Mouse (Mus musculus): ENCODE measurements around the gene Myo18a. TPM values are rescaled to one million over a fixed set of nuclear protein-coding genes. Genes with fewer than 3 reads are reported as not detected.

The Myo18a gene
- polyA plus RNA-seq, 1 experiment from 2014 or later = 35.1 TPM

DNA sequence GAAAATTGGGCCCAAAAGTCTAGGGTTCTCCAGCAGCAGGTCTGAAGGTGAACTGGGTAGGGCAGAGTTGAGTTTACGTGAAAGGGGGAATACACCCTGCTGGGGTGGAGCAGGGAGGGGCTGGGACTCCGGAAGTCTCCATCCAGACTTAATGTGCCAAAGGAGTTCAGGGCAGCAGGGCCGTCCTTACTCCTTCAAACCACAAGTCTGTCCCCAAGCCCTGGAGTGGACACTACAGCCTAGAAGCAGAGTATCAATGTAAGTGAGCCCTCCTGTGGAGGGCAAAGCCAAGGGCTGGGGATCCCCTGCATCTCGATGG lies 2.4 kb downstream of the Myo18a start:
- Histone ChIP-seq H3K4me2 (ENCODE audit: low read length) (peak overlapping the region; percentile 73), H3K27me3 (replicated peaks; ENCODE audit: control insufficient read depth, insufficient read depth, low read length) (no peaks in the 10 kb centered on the region), H3K27ac (ENCODE audit: low read depth, low read length) (peak overlapping the region; percentile 41; the same call in 1 of the 2 replicates), H3K4me1 (ENCODE audit: control insufficient read depth, insufficient read depth, low read depth, low read length) (peaks cover 32% of the 10 kb centered on the region), H3K36me3 (ENCODE audit: control insufficient read depth, insufficient read depth, low read length) (no peaks in the 10 kb centered on the region), H3K9ac (ENCODE audit: low read depth, low read length) (peak overlapping the region; percentile 30; the same call in 1 of the 2 replicates), H3K4me3 (ENCODE audit: low read length) (no peak overlapping the region), H3K9me3 (ENCODE audit: control insufficient read depth, low read length) (no peaks in the 10 kb centered on the region)
- no peak for ATAC-seq
- 46% methylated on average over 4 of the region's 4 CpGs for WGBS

DNA sequence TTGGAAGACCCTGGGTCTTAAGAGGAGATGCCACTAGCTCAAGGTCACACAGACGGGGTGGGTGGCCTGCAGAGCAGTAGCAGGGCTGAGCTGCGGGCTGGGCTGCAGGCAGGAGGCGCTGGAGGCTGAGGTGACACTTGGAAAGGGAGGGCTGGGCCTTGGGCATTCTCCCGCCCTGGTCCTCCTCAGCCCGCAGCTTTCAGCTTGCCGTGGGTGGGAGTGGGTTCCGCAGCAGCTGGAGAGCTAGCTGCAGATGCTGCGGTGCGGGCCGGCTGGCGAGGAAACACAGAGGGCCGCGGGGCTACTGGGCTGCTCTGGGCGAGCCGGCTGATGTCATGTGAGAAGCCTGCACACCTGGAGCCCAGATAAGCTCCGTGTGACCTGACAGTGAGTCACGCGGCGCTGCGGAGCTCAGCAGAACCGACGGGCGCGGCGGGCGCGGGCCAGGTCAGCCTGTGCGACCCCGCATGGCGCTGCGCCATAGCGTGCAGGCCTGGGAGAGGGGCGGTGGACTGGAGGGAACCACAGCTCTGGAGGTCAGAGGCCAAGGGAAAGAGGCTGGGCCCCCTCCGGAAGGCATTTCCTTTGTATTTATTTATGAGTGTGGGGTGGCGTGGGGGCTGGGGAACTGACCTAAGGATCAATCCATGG lies 3.4 kb downstream of the Myo18a start:
- 4% methylated on average over 35 of the region's 35 CpGs for WGBS
- Histone ChIP-seq H3K27me3 (replicated peaks; ENCODE audit: control insufficient read depth, insufficient read depth, low read length) (no peaks in the 10 kb centered on the region), H3K27ac (ENCODE audit: low read depth, low read length) (peak overlapping the region; percentile 68; the same call in 1 of the 2 replicates), H3K4me2 (ENCODE audit: low read length) (peak overlapping the region; percentile 79), H3K9ac (ENCODE audit: low read depth, low read length) (peak overlapping the region; percentile 67), H3K4me3 (ENCODE audit: low read length) (peak overlapping the region; percentile 40), H3K9me3 (ENCODE audit: control insufficient read depth, low read length) (no peaks in the 10 kb centered on the region), H3K4me1 (ENCODE audit: control insufficient read depth, insufficient read depth, low read depth, low read length) (peaks cover 32% of the 10 kb centered on the region), H3K36me3 (ENCODE audit: control insufficient read depth, insufficient read depth, low read length) (no peaks in the 10 kb centered on the region)
- 0 out of 2 replicates have a peak, but pooled peaks have one; percentile 17 for ATAC-seq

DNA sequence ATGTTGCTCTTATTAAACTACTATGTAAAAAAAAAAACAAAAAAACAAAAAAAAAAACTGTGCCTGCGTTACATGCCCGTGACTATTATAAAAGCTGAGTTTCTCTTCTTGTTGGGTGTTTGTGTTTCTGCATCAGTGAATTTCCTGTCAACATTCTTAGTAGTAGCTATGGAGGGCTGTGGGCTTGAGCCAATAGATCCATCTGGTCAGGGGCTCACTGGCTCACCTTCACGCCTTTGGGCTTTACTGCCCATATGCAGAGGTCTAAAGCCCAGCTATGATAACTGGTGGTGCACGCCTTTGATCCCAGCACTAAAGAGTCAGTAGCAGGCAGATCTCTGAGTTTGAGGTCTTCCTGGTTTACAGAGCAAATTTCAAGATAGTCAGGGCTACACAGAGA lies 6.5 kb downstream of the Myo18a start:
- Histone ChIP-seq H3K4me2 (ENCODE audit: low read length) (no peak overlapping the region), H3K4me3 (ENCODE audit: low read length) (no peak overlapping the region), H3K4me1 (ENCODE audit: control insufficient read depth, insufficient read depth, low read depth, low read length) (peaks cover 22% of the 10 kb centered on the region), H3K36me3 (ENCODE audit: control insufficient read depth, insufficient read depth, low read length) (no peaks in the 10 kb centered on the region), H3K27ac (ENCODE audit: low read depth, low read length) (no peak overlapping the region), H3K9ac (ENCODE audit: low read depth, low read length) (no peak overlapping the region), H3K27me3 (replicated peaks; ENCODE audit: control insufficient read depth, insufficient read depth, low read length) (no peaks in the 10 kb centered on the region), H3K9me3 (ENCODE audit: control insufficient read depth, low read length) (no peaks in the 10 kb centered on the region)
- no peak for ATAC-seq
- 68% methylated on average over 4 of the region's 4 CpGs for WGBS

DNA sequence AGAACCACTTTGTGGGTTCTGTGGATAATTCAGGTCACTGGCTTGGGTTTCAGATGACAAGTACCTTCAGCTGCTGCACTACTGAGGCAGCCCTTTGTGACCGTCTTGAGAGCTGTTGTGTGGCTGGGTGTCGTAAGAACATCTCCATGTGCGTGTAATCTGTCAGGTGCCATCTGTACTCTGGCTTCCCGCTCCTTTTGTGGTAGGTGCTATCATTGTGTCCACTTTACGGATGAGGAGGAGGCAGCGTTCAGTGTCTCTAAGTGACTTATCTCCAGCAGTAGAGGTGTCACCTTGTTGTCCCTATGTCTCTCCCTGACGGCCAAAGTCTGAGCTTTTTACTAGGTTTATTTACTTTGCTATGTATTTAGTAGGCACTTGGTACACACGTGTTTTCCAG lies 7.3 kb downstream of the Myo18a start:
- no peak overlapping the region for H3K27ac ChIP-seq (ENCODE audit: low read depth, low read length)
- H3K4me2 ChIP-seq (ENCODE audit: low read length) = no peak overlapping the region
- peaks cover 14% of the 10 kb centered on the region for H3K4me1 ChIP-seq (ENCODE audit: control insufficient read depth, insufficient read depth, low read depth, low read length)
- no peaks in the 10 kb centered on the region for H3K27me3 ChIP-seq (replicated peaks; ENCODE audit: control insufficient read depth, insufficient read depth, low read length)
- 86% methylated on average over 8 of the region's 8 CpGs for WGBS
- H3K36me3 ChIP-seq (ENCODE audit: control insufficient read depth, insufficient read depth, low read length) = no peaks in the 10 kb centered on the region
- no peaks in the 10 kb centered on the region for H3K9me3 ChIP-seq (ENCODE audit: control insufficient read depth, low read length)
- no peak overlapping the region for H3K4me3 ChIP-seq (ENCODE audit: low read length)
- no peak overlapping the region for H3K9ac ChIP-seq (ENCODE audit: low read depth, low read length)
- ATAC-seq = no peak

DNA sequence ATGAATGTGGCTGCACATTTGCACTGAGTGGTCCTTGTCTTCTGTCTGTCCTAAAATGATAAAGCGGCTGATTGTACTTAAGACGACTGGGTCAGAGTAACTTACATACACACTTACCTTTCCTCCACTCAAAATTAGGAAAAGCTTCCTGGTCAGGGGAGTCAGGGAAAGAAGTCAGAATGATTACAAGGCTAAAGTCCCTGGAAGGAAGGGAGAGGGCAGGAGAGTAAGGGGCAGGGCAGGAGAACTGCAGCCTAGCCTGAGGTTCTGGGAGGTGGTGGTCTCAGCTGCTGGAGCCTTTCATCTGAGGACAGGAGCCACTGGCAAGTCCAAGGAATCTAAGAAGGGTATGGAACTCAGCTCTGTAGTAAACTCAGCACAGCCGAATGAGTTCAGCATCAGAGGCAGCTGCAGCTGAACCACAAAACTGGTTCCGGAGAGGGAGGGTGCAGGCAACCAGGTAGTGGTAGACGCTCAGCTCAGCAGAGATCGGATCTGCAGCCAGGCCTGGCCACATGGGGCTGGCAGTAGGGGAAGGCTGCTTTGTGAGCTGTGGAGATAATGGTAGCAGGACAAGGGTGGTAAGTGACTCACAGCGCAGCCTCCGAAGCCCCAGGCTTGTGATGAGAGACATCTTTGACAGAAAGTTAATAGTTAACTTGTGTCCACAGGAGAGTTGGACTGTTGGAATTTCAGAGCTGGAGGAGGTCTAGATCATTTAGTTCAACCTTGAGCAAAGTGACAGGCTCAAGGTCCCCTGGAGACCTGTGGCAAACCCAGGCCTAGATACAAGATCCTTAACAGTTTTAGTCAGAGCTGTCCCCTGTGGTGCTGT lies 9.1 kb downstream of the Myo18a start:
- H3K9me3 ChIP-seq (ENCODE audit: control insufficient read depth, low read length) = no peaks in the 10 kb centered on the region
- no peak overlapping the region for H3K9ac ChIP-seq (ENCODE audit: low read depth, low read length)
- H3K27me3 ChIP-seq (replicated peaks; ENCODE audit: control insufficient read depth, insufficient read depth, low read length) = no peaks in the 10 kb centered on the region
- no peaks in the 10 kb centered on the region for H3K36me3 ChIP-seq (ENCODE audit: control insufficient read depth, insufficient read depth, low read length)
- no peak overlapping the region for H3K4me2 ChIP-seq (ENCODE audit: low read length)
- ATAC-seq = no peak
- H3K4me3 ChIP-seq (ENCODE audit: low read length) = no peak overlapping the region
- H3K4me1 ChIP-seq (ENCODE audit: control insufficient read depth, insufficient read depth, low read depth, low read length) = peaks cover 4% of the 10 kb centered on the region
- 58% methylated on average over 8 of the region's 8 CpGs for WGBS
- H3K27ac ChIP-seq (ENCODE audit: low read depth, low read length) = no peak overlapping the region

DNA sequence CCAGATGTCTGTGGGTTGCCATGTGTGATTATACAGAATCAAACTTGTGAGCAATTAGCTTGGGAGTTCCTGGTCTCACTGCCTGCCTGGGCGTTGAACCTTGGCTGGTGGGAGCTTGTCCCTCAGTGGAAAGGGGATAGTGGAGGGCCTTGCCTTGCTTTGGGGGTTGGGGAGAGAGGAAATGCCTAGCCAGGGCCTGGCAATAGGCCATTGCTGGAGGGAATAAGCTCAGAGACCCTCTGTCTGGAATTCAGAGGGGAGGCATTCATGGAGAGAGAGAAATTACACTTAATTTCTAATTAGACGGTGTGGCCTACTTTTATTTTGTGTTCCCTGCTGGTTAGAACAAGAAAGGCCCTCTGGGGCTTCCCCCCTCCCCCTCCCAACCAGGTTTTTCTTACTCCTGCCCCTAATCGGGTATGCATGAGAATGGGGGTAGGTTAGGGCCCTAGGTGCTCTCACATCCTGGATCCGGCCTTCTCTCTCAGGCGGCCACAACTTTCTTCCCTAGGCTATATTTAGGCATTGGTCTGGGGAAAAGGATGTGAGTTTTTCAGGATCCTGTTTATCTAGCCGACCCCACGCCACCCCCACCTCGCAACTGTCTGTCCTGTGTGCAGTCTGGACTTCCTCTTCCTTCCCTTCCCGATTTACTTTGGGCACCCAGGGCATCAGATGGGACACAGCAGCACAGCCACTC lies 12.8 kb downstream of the Myo18a start:
- H3K4me3 ChIP-seq (ENCODE audit: low read length) = no peak overlapping the region
- ATAC-seq = no peak
- H3K4me1 ChIP-seq (ENCODE audit: control insufficient read depth, insufficient read depth, low read depth, low read length) = peaks cover 4% of the 10 kb centered on the region
- no peaks in the 10 kb centered on the region for H3K9me3 ChIP-seq (ENCODE audit: control insufficient read depth, low read length)
- 46% methylated on average over 9 of the region's 9 CpGs for WGBS
- H3K9ac ChIP-seq (ENCODE audit: low read depth, low read length) = no peak overlapping the region
- no peaks in the 10 kb centered on the region for H3K27me3 ChIP-seq (replicated peaks; ENCODE audit: control insufficient read depth, insufficient read depth, low read length)
- H3K27ac ChIP-seq (ENCODE audit: low read depth, low read length) = peak overlapping the region; percentile 37; the same call in 1 of the 2 replicates
- no peak overlapping the region for H3K4me2 ChIP-seq (ENCODE audit: low read length)
- H3K36me3 ChIP-seq (ENCODE audit: control insufficient read depth, insufficient read depth, low read length) = peaks cover 7% of the 10 kb centered on the region; the same call in 1 of the 2 replicates

DNA sequence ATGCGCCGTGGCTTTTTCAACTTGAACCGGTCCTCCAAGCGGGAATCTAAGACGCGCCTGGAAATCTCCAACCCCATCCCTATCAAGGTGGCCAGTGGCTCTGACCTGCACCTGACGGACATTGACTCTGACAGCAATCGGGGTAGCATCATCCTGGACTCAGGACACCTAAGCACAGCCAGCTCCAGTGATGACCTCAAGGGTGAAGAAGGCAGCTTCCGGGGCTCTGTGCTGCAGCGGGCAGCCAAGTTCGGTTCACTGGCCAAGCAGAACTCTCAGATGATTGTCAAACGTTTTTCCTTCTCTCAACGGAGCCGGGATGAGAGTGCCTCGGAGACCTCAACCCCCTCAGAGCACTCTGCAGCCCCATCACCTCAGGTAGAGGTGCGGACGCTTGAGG lies 14.4 kb downstream of the Myo18a start:
- no peak for ATAC-seq
- WGBS = 89% methylated on average over 17 of the region's 17 CpGs

DNA sequence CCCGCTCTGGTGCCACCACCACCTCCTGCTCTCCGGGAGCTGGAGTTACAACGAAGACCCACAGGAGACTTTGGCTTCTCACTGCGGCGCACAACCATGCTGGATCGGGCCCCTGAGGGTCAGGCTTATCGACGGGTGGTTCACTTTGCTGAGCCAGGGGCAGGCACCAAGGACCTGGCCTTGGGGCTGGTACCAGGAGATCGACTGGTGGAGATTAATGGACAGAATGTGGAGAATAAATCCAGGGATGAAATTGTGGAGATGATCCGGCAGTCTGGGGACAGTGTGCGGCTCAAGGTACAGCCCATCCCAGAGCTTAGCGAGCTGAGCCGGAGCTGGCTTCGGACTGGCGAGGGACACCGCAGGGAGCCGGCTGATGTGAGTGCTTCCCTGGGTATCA lies 14.9 kb downstream of the Myo18a start:
- Histone ChIP-seq H3K36me3 (ENCODE audit: control insufficient read depth, insufficient read depth, low read length) (peaks cover 7% of the 10 kb centered on the region; the same call in 1 of the 2 replicates), H3K27ac (ENCODE audit: low read depth, low read length) (no peak overlapping the region), H3K4me1 (ENCODE audit: control insufficient read depth, insufficient read depth, low read depth, low read length) (peaks cover 4% of the 10 kb centered on the region), H3K4me2 (ENCODE audit: low read length) (no peak overlapping the region), H3K27me3 (replicated peaks; ENCODE audit: control insufficient read depth, insufficient read depth, low read length) (no peaks in the 10 kb centered on the region), H3K9ac (ENCODE audit: low read depth, low read length) (no peak overlapping the region), H3K9me3 (ENCODE audit: control insufficient read depth, low read length) (no peaks in the 10 kb centered on the region), H3K4me3 (ENCODE audit: low read length) (no peak overlapping the region)
- no peak for ATAC-seq
- 91% methylated on average over 17 of the region's 17 CpGs for WGBS

More for the DNA sequence above, 14.4 kb downstream of the Myo18a start:
- Histone ChIP-seq H3K27ac (ENCODE audit: low read depth, low read length) (no peak overlapping the region), H3K9me3 (ENCODE audit: control insufficient read depth, low read length) (no peaks in the 10 kb centered on the region), H3K4me1 (ENCODE audit: control insufficient read depth, insufficient read depth, low read depth, low read length) (peaks cover 4% of the 10 kb centered on the region), H3K27me3 (replicated peaks; ENCODE audit: control insufficient read depth, insufficient read depth, low read length) (no peaks in the 10 kb centered on the region), H3K36me3 (ENCODE audit: control insufficient read depth, insufficient read depth, low read length) (peaks cover 7% of the 10 kb centered on the region; the same call in 1 of the 2 replicates), H3K4me3 (ENCODE audit: low read length) (no peak overlapping the region), H3K4me2 (ENCODE audit: low read length) (no peak overlapping the region), H3K9ac (ENCODE audit: low read depth, low read length) (no peak overlapping the region)

DNA sequence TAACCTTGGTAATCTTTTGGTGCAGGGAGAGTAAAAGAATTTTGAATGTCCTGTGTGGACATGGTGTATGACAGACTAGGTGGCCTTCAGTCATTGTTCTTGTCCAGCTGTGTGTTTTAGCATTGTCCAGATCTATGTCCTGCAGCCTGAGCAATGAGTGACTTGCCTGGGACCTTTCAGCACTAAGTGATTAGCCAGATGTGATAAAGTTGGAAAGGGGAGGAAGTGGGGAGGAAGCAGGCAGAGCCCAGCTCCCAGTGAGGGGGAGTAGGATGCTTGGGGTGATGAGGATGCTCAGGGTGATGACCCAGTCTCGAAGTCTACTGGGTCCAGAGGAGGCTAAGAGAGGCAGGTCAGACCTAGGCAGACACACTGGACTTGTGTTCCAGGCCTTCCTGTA lies 16.2 kb downstream of the Myo18a start:
- Histone ChIP-seq H3K36me3 (ENCODE audit: control insufficient read depth, insufficient read depth, low read length) (peaks cover 7% of the 10 kb centered on the region; the same call in 1 of the 2 replicates), H3K27ac (ENCODE audit: low read depth, low read length) (no peak overlapping the region), H3K4me3 (ENCODE audit: low read length) (no peak overlapping the region), H3K9me3 (ENCODE audit: control insufficient read depth, low read length) (no peaks in the 10 kb centered on the region), H3K4me2 (ENCODE audit: low read length) (no peak overlapping the region), H3K27me3 (replicated peaks; ENCODE audit: control insufficient read depth, insufficient read depth, low read length) (no peaks in the 10 kb centered on the region), H3K9ac (ENCODE audit: low read depth, low read length) (no peak overlapping the region), H3K4me1 (ENCODE audit: control insufficient read depth, insufficient read depth, low read depth, low read length) (peaks cover 15% of the 10 kb centered on the region)
- ATAC-seq = no peak
- WGBS = 92% methylated on average over 1 of the region's 1 CpGs
